Mouse (Mus musculus) embryonic facial prominence, embryonic 10.5 days (tissue): ENCODE measurements at regions not wholly inside any gene's neighbourhood (a gene's known extent, or its start where the extent isn't known, plus 50 kb on each side); places are given as distances from the start of the nearest gene placed in this dataset.
"Not testable (repeated sequence)": the region's sequence is repeated elsewhere in the genome, so short reads cannot be mapped to it uniquely, and the experiment has no call there.

Source experiments
- DNase-seq: peaks from one replicate; pipeline ENCODE4 v3.0.0-alpha.2; 2017; ENCODE audit warnings: low spot score
- H3K27ac ChIP-seq: fragments of 300-500 bp; sonication (generic); replicated peaks from 2 replicates; pipeline ENCODE4 v1.5.1; 2016; ENCODE audit warnings: mild to moderate bottlenecking
- H3K27me3 ChIP-seq: fragments of 300-500 bp; sonication (generic); replicated peaks from 2 replicates; pipeline ENCODE4 v1.6.1; 2016; ENCODE audit warnings: low read depth, mild to moderate bottlenecking; ENCODE audit not compliant: poor library complexity, severe bottlenecking
- H3K36me3 ChIP-seq: fragments of 300-500 bp; sonication (generic); replicated peaks from 2 replicates; pipeline ENCODE4 v1.6.1; 2016; ENCODE audit warnings: mild to moderate bottlenecking, moderate library complexity
- H3K4me1 ChIP-seq: fragments of 300-500 bp; sonication (generic); 2 replicates; pipeline ENCODE4 v1.6.1; 2016
- H3K4me3 ChIP-seq: fragments of 300-500 bp; sonication (generic); 2 replicates; pipeline ENCODE4 v1.5.1; 2016; ENCODE audit warnings: mild to moderate bottlenecking, moderate library complexity
- H3K9me3 ChIP-seq: fragments of 300-500 bp; sonication (generic); 2 replicates; pipeline ENCODE4 v1.6.1; 2016; ENCODE audit warnings: mild to moderate bottlenecking
- WGBS: fragments of 180-500 bp; shearing (Covaris S2); methylation state at CpG from one replicate; pipeline ENCODE4 v1.1.7; 2016; 5-methylcytosine and 5-hydroxymethylcytosine counted together

DNA sequence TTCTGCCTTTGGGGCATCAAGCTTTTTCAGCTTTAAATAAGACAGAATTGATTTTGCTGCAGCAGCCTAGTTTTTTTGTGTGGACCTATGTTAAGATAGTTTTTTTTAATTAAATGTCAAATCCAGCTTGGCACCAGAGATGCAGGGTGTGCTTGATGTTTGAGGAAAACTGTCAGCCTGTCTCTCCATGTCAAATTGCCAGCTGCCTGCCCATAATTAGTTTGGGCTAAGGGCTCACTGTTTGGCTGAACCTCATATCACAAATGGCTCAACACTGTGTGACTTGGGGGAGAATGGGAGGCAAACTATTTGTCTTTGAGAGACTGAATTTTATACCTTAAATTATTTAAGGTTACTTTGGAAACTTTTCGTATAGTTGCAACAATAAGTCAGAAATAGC is 252.7 kb upstream of the Tram1l1 start:
- Histone ChIP-seq H3K27me3 (no peaks in the 10 kb centered on the region), H3K27ac (no peak overlapping the region), H3K36me3 (no peaks in the 10 kb centered on the region), H3K4me3 (no peak overlapping the region), H3K9me3 (no peaks in the 10 kb centered on the region), H3K4me1 (0 out of 2 replicates have a peak, but pooled peaks cover 4% of the 10 kb centered on the region)
- no peak for DNase-seq
- 86% methylated on average over 1 of the region's 1 CpGs for WGBS

DNA sequence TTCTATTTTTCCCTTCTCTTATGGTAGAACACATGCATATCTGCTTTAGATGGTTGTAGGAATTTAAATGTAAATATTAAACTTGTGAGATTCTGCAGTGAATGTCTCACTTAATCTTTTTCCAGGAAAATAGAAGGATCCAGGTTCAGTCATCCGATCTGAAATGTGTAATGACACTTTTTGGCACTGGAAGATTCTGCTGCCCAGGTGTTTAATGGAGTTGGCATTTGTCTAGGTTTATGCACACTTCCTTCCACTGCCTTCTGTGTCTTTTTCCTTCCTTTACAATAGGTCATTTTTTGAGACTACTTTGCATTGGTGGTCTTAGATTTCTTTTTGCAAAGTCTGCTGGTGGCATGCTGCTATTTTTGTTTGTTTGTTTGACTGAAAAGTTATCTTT is 251.5 kb upstream of the Tram1l1 start:
- DNase-seq, result no peak
- WGBS, result 85% methylated on average over 1 of the region's 1 CpGs
- H3K4me3 ChIP-seq, result no peak overlapping the region
- H3K36me3 ChIP-seq, result no peaks in the 10 kb centered on the region
- H3K27ac ChIP-seq, result no peak overlapping the region
- no peaks in the 10 kb centered on the region for H3K27me3 ChIP-seq
- no peaks in the 10 kb centered on the region for H3K9me3 ChIP-seq
- 0 out of 2 replicates have a peak, but pooled peaks cover 4% of the 10 kb centered on the region for H3K4me1 ChIP-seq

DNA sequence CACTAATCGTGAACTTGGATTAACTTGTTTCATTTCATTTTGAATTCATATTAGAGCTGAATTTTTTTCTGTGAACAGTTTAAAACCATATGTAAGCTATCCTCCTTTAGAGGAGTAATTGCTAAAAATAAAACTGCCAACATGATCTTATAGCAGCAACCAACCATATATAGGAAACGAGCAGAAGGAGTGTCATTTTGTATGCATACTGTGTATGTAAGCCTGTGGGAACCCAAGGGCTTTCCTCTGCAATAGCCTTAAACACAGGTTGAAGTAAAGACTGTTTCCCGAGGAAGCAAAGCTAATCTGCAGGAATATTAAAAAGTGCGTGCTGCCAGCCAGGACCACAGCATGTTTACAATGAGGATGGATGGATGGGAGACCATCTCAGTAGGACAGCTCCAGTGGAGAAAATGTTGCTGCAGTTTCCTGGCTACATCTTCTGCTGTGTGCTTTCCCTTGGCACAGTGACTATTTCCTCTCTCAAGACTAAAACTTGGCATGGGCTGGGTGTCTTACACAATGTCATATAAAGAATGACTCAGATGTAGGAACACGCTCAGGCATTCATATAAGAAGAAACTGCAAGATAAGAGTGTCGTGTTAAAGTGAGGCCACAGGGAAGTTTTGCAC is 244.6 kb upstream of the Tram1l1 start:
- no peaks in the 10 kb centered on the region for H3K36me3 ChIP-seq
- H3K27me3 ChIP-seq, result no peaks in the 10 kb centered on the region
- DNase-seq, result no peak
- H3K4me3 ChIP-seq, result no peak overlapping the region
- H3K4me1 ChIP-seq, result no peaks in the 10 kb centered on the region
- H3K9me3 ChIP-seq, result no peaks in the 10 kb centered on the region
- 75% methylated on average over 6 of the region's 6 CpGs for WGBS
- H3K27ac ChIP-seq, result no peak overlapping the region

DNA sequence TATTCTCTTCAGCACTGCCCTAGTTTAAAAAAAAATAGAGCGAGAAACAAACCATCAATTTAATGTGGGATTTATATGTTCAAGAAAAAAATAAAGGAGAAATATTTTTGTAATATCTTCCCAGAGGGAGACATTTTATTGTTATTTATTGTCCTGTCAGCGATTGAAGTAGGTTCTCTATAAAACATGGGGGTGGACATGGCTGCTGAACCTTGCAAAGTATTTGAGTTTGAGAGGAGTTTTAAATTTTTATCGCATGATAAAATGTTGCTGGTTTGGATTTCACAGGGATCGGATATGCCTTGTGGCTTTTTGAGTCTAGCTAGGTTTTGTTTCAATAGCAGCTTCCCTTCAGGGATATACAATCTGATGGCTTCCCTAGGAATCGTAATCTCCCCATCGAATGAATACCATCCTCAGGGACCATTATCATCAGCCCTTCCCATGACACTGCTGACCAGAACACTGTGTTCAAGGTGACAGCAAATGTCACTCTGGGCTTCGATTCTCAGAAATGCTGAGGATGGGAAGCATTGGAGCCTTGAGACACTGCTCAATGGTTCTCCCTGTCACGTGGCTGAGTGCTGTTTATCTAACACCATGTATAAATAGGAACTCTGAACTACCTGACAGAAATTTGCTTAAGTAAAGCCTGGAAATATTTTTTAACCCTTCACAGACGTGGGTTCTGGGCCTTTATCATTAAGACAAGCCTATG is 228.1 kb upstream of the Tram1l1 start:
- Histone ChIP-seq H3K27ac (no peak overlapping the region), H3K9me3 (no peaks in the 10 kb centered on the region), H3K4me3 (no peak overlapping the region), H3K4me1 (no peaks in the 10 kb centered on the region), H3K36me3 (no peaks in the 10 kb centered on the region), H3K27me3 (no peaks in the 10 kb centered on the region)
- 85% methylated on average over 9 of the region's 9 CpGs for WGBS
- no peak for DNase-seq

DNA sequence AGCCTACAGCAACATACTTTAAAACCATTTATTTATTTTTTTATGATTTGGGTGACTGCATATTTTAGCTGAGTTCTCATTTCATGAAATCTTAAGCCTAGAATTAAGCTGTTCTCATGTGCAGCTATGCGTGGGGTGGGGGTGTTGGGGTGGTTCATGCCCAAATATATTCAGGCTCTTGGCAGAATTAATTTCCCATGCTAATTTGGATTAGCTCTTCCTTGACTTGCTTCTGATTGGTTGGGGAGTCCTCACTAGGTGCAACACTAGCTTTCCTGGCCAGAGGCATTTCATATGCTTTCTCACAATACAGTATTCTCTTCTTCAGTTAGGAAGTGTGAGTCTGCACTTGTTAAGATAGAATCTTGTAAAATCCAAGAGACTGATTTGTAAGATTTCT is 206.7 kb upstream of the Tram1l1 start:
- 81% methylated on average over 1 of the region's 1 CpGs for WGBS
- no peaks in the 10 kb centered on the region for H3K9me3 ChIP-seq
- H3K27ac ChIP-seq, result no peak overlapping the region
- H3K36me3 ChIP-seq, result no peaks in the 10 kb centered on the region
- H3K4me3 ChIP-seq, result no peak overlapping the region
- no peak for DNase-seq
- H3K4me1 ChIP-seq, result no peaks in the 10 kb centered on the region
- H3K27me3 ChIP-seq, result no peaks in the 10 kb centered on the region

DNA sequence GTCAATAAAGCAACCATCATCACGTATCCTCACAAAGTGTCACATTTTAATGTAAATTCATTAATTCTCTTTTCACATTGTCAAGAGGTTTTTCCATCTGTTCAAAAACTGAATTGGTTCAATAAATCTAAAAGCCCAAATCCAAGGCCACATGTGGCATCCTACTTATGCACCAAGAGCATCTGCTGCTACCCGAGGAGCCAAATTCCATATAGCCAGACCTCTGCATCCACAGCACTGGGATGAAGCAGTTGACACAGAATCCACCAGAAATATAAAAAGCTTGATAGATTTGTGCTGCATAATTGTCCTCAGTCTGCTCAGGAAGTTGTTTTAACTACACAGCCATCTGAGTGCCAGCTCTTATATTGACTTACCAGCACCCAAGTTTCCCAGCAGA is 164.4 kb upstream of the Tram1l1 start:
- H3K4me3 ChIP-seq, result no peak overlapping the region
- 86% methylated on average over 2 of the region's 2 CpGs for WGBS
- H3K36me3 ChIP-seq, result no peaks in the 10 kb centered on the region
- H3K4me1 ChIP-seq, result no peaks in the 10 kb centered on the region
- no peaks in the 10 kb centered on the region for H3K9me3 ChIP-seq
- no peaks in the 10 kb centered on the region for H3K27me3 ChIP-seq
- no peak for DNase-seq
- no peak overlapping the region for H3K27ac ChIP-seq

DNA sequence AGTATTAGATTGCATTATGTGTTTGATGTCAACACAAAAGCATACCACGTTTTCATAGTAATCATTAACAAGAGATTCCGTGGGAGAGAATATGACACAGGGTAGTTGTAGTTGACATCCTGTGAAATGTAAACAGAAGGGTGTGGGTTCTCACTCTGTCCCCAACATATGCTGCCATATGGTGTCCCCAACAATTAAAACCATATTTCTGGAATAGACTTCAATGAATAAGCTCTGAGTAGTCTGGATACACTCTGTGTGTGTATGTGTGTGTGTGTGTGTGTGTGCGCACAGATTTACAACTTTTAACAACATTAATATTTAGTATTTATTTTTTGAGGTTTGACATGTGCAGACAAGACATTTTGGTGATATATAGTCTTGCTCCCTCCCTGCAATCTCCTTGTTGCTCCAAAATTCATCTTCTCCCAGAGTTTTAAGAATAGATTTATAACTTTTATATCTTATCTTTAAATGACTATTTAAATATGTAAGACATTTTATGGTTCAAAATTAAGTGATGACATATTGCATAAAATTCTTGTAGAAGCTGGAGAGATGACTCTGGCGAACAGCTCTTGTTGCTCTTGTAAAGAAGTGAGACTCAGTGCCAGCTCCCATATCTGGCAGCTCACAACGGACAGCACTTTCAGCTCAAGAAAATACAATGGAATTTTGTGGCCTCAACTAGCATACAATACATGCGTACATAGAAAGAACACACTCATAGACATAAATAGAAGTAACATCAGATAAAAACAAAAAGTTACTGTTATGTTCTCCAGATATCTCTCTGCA is 162.6 kb upstream of the Tram1l1 start:
- H3K4me3 ChIP-seq, result no peak overlapping the region
- no peak for DNase-seq
- H3K36me3 ChIP-seq, result no peaks in the 10 kb centered on the region
- H3K27ac ChIP-seq, result no peak overlapping the region
- no peaks in the 10 kb centered on the region for H3K9me3 ChIP-seq
- no peaks in the 10 kb centered on the region for H3K4me1 ChIP-seq
- 89% methylated on average over 6 of the region's 6 CpGs for WGBS
- H3K27me3 ChIP-seq, result no peaks in the 10 kb centered on the region

DNA sequence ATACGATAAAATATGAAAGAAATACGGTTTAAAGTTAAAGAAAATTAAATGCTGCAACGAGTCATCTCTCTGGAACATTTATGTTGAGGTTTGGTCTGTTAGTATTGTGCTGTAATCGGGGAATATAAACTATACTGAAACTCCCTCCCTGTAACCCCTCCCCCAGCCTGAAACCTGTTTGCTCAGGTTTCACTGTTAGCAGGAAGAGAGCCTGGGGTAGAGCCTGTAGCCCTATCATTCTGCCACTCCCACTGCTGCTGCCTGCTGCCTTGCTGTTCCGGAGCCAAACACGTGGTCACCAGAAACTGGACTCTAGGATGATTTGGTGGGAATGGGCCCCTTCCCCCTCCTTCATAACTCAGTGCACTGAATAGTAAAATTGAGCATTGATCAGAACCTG is 127.3 kb upstream of the Tram1l1 start:
- 68% methylated on average over 6 of the region's 6 CpGs for WGBS
- not testable (repeated sequence) for H3K9me3 ChIP-seq, H3K4me3 ChIP-seq, H3K27me3 ChIP-seq, H3K36me3 ChIP-seq, H3K4me1 ChIP-seq, H3K27ac ChIP-seq
- peak; percentile 14 for DNase-seq

DNA sequence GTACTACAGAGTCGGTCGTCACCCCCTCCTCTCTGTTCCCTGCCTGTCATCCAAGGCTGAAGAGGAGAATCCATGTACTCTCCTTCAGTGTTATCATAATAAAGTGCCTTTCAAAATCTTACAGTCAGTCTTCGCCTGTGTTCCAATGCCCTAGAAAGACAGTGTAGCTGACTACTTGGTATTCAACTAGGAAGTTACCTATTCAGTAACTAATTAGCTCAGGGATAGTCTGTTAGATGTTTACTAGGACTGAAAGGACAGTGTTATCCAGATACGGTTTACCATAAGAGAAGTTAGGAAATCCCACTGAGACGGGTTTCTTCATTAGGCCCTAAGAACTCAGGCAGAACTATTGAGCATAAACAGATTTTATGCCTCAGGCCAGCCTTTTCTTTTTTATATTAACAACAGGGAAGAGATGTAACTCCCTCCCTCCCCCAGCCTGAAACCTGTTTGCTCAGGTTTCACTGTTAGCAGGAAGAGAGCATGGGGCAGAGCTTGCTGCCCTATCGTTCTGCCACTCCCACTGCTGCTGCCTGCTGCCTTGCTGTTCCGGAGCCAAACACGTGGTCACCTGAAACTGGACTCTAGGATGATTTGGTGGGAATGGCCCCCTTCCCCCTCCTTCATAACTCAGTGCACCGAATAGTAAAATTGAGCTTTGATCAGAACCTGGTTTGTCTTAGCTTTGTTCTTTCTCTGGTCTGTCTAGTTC is 120.3 kb upstream of the Tram1l1 start:
- H3K27me3 ChIP-seq, H3K4me3 ChIP-seq, H3K36me3 ChIP-seq, H3K27ac ChIP-seq, DNase-seq, H3K9me3 ChIP-seq, H3K4me1 ChIP-seq: not testable (repeated sequence)
- 76% methylated on average over 9 of the region's 9 CpGs for WGBS

DNA sequence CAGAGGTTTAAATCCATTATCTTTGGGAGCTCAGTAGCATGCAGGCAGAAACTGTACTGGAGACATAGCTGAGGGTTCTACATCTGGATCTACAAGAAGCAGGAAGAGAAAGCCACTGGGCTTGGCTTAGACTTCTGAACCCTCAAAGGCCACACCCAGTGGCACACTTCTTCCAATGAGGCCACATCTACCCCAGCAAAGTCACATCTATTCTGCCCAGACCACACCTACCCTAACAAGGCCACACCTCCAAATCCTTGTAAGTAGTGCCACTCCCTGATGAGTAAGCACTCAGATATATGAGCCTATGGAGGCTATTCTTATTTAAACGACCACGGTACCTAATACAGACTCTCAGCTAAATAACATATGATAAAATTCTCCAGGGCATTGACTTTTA is 103.5 kb upstream of the Tram1l1 start:
- 91% methylated on average over 2 of the region's 2 CpGs for WGBS

DNA sequence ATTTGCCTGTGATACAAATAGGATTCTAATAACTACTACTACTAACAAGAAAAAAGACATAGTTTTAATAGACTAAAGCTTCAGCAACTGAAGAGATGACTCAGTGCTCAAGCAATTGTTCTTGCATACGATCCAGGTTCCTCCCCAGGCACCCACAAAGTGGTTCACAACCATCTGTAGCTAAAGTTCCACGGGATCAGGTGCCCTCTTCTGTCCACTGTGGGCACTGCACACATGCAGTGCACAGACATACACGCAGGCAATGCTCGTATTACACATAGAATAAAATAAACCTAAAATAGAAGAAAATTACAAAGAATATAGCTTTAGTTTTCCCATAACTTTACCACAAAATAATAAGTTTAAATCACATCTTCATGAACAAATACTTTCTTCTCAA is 94.7 kb upstream of the Tram1l1 start:
- Histone ChIP-seq H3K36me3 (no peaks in the 10 kb centered on the region), H3K27me3 (no peaks in the 10 kb centered on the region), H3K27ac (no peak overlapping the region), H3K4me3 (no peak overlapping the region), H3K4me1 (no peaks in the 10 kb centered on the region), H3K9me3 (no peaks in the 10 kb centered on the region)
- 80% methylated on average over 4 of the region's 4 CpGs for WGBS
- no peak for DNase-seq

More for the DNA sequence above, 103.5 kb upstream of the Tram1l1 start:
- Histone ChIP-seq H3K4me3 (no peak overlapping the region), H3K27ac (no peak overlapping the region), H3K4me1 (no peaks in the 10 kb centered on the region), H3K27me3 (no peaks in the 10 kb centered on the region), H3K9me3 (no peaks in the 10 kb centered on the region), H3K36me3 (no peaks in the 10 kb centered on the region)
- DNase-seq, result no peak

DNA sequence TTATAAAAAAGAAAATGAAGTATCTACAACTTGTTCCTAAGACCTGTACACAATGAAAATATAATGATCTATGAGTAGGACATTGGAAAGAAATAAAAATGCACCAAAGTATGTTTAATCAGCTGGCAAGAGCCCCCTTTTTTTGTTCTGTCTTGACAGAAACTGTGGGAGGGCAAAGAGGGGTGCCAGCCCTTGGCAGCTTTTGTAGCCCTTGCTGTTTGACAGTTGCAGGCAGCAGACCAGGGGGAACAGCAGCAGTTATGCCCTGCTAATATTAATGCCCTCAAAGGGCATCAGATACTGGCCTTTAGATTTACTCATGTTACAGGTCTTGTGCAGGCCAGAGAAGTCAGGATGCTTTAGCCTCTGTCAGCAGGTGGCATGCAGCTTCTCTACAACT is 93.0 kb upstream of the Tram1l1 start:
- no peaks in the 10 kb centered on the region for H3K9me3 ChIP-seq
- no peak for DNase-seq
- no peaks in the 10 kb centered on the region for H3K36me3 ChIP-seq
- no peaks in the 10 kb centered on the region for H3K27me3 ChIP-seq
- H3K27ac ChIP-seq, result no peak overlapping the region
- no peak overlapping the region for H3K4me3 ChIP-seq
- no peaks in the 10 kb centered on the region for H3K4me1 ChIP-seq
